Mouse (Mus musculus): Measurements from ENCODE around the gene Gm11938.

The Gm11938 gene

DNA sequence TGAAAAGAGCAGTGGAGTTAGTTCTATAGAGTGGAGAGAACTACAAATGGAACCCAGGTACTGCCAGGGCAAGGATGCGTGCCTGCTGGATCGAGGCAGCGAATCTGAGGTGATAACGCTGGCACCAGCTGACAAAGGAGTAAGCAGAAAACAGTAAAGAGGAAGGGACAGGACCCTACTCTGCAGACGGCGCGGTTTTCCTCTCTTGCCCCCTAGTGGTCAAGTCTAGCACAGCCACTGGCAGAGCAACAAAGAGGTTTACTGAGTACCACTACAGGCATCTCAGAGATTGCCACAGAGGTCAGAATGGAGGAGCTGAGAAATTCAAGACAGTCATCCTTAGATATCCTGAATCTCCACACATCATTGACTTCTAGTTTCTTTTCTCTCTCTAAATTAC, 29.0 kb downstream of the Gm11938 start:
- no peak for DNase-seq (ENCODE audit: extremely low read depth, low read depth, low spot score)

DNA sequence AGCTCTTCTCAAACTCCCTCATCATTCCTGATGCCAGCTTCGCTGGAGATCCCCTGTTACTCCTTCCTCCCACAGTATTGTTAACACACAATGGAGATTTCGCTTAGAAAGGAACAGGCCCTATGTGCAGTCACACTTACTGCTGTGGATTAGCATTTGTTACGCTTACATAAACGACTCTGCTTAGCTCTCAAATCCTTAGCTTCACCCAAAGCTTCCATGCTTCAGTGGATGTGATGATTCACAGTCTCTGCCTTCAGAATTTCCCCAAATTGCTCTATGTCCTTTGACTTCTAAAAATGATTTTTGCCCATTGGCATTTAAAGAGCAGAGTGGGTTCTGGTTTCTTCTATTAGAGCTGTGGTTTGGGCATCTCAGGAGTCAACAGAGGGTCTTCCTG, 29.9 kb downstream of the Gm11938 start:
- no peak for DNase-seq (ENCODE audit: extremely low read depth, low read depth, low spot score)

DNA sequence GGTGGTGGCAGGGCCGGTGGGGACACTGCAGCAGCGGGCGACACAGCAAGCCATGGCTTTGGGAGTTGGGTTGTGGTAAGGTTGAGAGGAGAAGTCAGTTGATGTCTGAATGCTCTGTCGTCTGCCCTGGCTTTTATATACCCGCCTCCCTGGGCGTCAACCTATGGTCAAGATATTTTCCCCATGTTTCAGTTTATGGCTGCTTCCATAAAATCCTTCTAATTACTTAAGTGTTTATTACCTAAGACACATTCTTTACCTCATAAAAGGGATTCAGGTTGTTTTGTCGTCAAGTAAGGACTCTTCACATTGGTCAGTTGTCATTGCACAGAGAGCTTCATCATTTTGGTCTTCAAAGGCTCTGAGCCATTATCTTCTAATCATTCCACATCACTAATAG, 36.6 kb downstream of the Gm11938 start, which contains the start of gene Krtap3-1:
Gene Krtap3-1, minus strand, starts transcription at position 101 of the 400 bp plus-strand sequence.
- no peak for DNase-seq (ENCODE audit: extremely low read depth, low read depth, low spot score)

GRCm38 (mm10) chr11:99562580-99562979, 40.5 kb downstream of the Gm11938 start:
- DNase-seq (ENCODE audit: extremely low read depth, low read depth, low spot score), result no peak

DNA sequence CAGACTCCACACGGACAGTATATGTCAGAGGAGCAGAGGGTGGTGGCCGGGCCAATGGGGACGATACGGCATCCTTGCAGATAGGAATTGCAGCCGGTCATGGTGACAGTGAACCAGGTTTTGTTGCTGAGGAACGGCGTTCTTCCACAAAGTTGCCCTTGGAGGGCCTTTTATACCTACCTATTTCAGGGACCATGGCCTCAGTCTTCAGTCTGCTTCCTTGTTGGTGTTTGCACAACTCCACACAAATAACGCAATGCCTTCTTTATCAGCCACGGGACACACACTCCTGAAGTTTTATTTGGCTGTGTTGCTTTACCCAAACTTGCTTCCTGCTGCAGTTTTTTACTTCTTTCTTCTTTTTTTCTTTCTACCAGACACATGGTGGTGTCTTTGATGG, 43.7 kb downstream of the Gm11938 start, which contains the start of gene Gm11939:
Gene Gm11939, minus strand, starts transcription at position 101 of the 400 bp plus-strand sequence.
- no peak for DNase-seq (ENCODE audit: extremely low read depth, low read depth, low spot score)

GRCm38 (mm10) chr11:99557976-99558745, 44.9 kb downstream of the Gm11938 start:
- DNase-seq (ENCODE audit: extremely low read depth, low read depth, low spot score), result no peak

DNA sequence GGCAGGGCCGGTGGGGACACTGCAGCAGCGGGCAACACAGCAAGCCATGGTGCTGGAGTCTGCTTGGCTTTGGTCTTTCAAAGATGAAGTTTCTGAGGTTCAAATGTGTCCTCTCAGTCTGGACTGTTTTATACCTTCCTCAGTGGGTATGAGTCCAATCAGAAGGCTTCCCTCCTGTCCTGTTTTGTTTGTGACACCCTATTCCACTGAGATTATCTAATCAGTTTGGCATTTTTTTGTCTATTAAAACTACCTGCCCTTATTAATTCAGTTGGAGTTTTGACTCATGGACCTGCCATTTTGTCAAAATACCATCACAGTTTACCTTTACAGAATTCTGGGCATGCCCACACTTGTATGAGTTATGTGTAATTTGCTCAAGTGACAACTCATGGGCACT, 46.4 kb downstream of the Gm11938 start, which contains the start of gene Krtap3-2:
Gene Krtap3-2, minus strand, starts transcription at position 101 of the 400 bp plus-strand sequence.
- DNase-seq (ENCODE audit: extremely low read depth, low read depth, low spot score), result no peak

DNA sequence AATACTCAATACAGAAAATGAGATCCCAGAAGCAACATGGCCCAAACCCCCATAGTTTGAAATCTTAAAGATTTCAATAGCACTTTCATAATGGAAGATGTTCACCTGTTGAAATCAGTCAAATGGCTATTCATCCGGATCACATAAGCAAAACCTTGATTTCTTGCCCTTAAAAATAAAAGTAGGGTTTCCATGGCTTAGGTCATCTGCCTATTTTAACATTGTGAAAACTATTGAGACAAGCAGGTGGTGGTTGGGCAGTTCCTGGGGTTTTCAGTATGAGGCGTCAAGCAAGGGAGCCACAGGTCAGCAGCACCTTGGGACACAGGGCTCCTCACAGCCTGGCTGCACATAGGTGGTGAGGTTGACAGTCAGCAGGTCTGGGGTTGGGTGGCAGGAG, 46.9 kb downstream of the Gm11938 start:
- no peak for DNase-seq (ENCODE audit: extremely low read depth, low read depth, low spot score)
